Mouse (Mus musculus): Measurements from ENCODE around the gene Them7.

DNA sequence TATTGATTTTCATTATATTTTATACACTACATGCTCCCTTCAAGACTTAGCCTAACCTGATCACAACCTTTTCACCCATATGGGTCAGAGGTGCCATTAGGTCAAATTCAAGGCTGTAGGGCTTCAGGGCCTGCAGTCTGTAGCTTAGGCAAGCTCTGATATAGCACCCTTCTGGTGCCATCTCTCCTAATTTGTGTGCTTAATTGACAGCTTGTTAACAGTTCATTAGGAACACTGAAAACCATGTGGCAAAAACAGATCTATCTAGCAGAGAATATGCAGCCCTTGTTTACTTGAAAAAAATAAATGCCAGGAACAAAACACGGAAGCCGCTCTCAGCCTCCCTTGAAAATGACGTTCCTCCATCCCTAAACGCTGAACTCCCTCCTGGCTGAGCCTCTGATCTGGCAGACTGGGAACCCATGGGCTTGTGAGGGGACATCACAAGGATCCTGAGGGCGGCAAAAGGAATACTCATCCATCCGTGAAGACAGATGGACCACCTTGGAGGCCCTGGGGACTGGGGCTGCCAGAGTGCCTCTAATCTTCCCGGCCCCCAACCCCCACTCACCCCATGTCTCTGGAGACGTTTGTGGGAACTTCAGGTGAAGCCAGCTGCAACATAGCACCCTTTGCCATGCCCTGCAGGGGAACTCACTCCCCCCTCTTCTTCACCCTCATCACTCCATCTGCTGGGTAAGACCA, 113.2 kb downstream of the Them7 start:
- TF ChIP-seq EP300 (optimal IDR thresholded peaks at IDR 0.05) (no peak), CTCF (IDR thresholded peaks at IDR 0.05; ENCODE audit: low read depth) (no peak)

Data from stomach, postnatal 0 days (tissue).